ENCODE assay signal across 15 mouse cellular contexts in genomic region chr2:14543773-14544172, GRCm38 (mm10).
"Had no signal": no experiment of that assay in that cellular context is flagged by ENCODE, and none has a peak within 500 bp of the region (broad histone marks: within the 10 kb centered on the region; RNA-seq: fewer than 3 reads in every experiment).

No protein-coding gene starts in this region.

- H3K4me3 ChIP-seq: liver, embryonic 12.5 days; midbrain, embryonic 10.5 days; midbrain, embryonic 12.5 days; myocyte; neural tube, embryonic 13.5 days; neural tube, embryonic 15.5 days had no signal

- DNase-seq: retina, postnatal 1 day; right cerebral cortex, postnatal 25 days; right cerebral cortex, postnatal 4 days; spleen, adult 18-20 months; thymus, adult 18-20 months; thymus, postnatal 14 days; thymus, postnatal 36 days had no signal

- H3K9me3 ChIP-seq: liver, embryonic 12.5 days; midbrain, embryonic 10.5 days; midbrain, embryonic 12.5 days; neural tube, embryonic 13.5 days; neural tube, embryonic 15.5 days had no signal

- H3K27me3 ChIP-seq: liver, embryonic 12.5 days; neural tube, embryonic 13.5 days; neural tube, embryonic 15.5 days had no signal

- H3K4me1 ChIP-seq: liver, embryonic 12.5 days; midbrain, embryonic 10.5 days; midbrain, embryonic 12.5 days; neural tube, embryonic 15.5 days had no signal

- H3K4me2 ChIP-seq: liver, embryonic 12.5 days; midbrain, embryonic 12.5 days; neural tube, embryonic 13.5 days; neural tube, embryonic 15.5 days had no signal

- H3K36me3 ChIP-seq: liver, embryonic 12.5 days; midbrain, embryonic 10.5 days; midbrain, embryonic 12.5 days; neural tube, embryonic 13.5 days; neural tube, embryonic 15.5 days had no signal

- H3K9ac ChIP-seq: liver, embryonic 12.5 days; liver, embryonic 14.5 days; midbrain, embryonic 12.5 days; neural tube, embryonic 13.5 days; neural tube, embryonic 15.5 days had no signal

- H3K27ac ChIP-seq: liver, embryonic 12.5 days; liver, embryonic 14.5 days; midbrain, embryonic 10.5 days; midbrain, embryonic 12.5 days; neural tube, embryonic 13.5 days; neural tube, embryonic 15.5 days had no signal

- ATAC-seq: liver, embryonic 12.5 days; midbrain, embryonic 16.5 days had no signal
